Mouse (Mus musculus) bone marrow macrophage, adult 2 months (primary cell): Measurements from ENCODE around the gene Zfp580. TPM values are rescaled to one million over a fixed set of nuclear protein-coding genes. Genes with fewer than 3 reads are reported as not detected.
A peak's percentile ranks its signal among the peaks of the same experiment; 100 is the strongest.

Experiments
- H3K27ac ChIP-seq: 2 replicates; pipeline ENCODE4 v1.5.1; 2012; ENCODE audit warnings: low read depth, low read length; ENCODE audit not compliant: insufficient read depth
- H3K4me1 ChIP-seq: 2 replicates; pipeline ENCODE4 v1.6.1; 2012; ENCODE audit warnings: low read length; ENCODE audit not compliant: control insufficient read depth, insufficient read depth
- H3K4me3 ChIP-seq: 2 replicates; pipeline ENCODE4 v1.5.1; 2012; ENCODE audit warnings: mild to moderate bottlenecking, low read length, moderate library complexity; ENCODE audit not compliant: insufficient read depth
- CTCF ChIP-seq: IDR thresholded peaks from 2 replicates; pipeline ENCODE4 v1.5.1; 2012; ENCODE audit warnings: low read depth, mild to moderate bottlenecking, low read length, moderate library complexity
- POLR2A ChIP-seq: IDR thresholded peaks from 2 replicates; pipeline ENCODE4 v1.6.1; 2012; ENCODE audit warnings: mild to moderate bottlenecking, low read depth, low read length, borderline replicate concordance
- polyA plus RNA-seq: library from polyadenylated mRNA; stranded (reverse); fragments of >200 nt; gene quantifications from 2 replicates; pipeline ENCODE4 v1.2.4, GENCODE M21; 2012; ENCODE audit not compliant: missing spikeins, insufficient read depth, insufficient read length

The Zfp580 gene
- polyA plus RNA-seq, 1 experiment: 7.7 TPM

- no peak overlapping the region for H3K27ac ChIP-seq
Observed at GRCm38 (mm10) chr7:5099796-5100195, 48.5 kb downstream of the Zfp580 start.

DNA sequence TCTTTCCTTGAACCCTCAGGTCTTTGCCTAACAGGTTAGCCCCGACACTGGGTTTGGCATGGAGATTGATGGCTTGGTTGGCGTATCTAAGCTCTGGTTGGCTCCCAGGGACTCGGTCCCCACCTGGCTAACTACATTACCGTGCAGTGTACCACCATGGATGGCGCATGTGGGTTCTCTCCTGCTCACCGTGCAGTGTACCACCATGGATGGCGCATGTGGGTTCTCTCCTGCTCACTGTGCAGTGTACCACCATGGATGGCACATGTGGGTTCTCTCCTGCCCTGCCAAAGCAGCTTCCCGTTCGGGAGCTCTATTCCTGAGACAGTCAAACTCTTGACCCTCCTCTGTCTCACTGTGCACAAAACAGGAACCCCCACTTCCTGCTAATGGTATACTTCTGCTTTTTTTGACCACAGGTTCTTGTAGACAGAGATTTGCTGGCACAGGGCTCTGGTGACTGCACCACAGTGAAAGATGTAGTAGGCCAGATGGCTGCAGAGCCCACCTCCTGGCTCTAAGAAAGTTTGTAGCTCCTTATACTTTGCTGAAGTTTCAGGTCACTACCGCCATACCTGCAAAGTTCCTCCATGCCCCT lies 49.8 kb downstream of the Zfp580 start:
- TF ChIP-seq CTCF (no peak), POLR2A (no peak)
- Histone ChIP-seq H3K4me1 (peaks cover 39% of the 10 kb centered on the region), H3K27ac (peak overlapping the region; percentile 60), H3K4me3 (no peak overlapping the region)

More at GRCm38 (mm10) chr7:5099796-5100195, 48.5 kb downstream of the Zfp580 start:
- H3K4me1 ChIP-seq: peaks cover 37% of the 10 kb centered on the region
- no peak overlapping the region for H3K4me3 ChIP-seq
- no peak for TF ChIP-seq POLR2A
- TF ChIP-seq CTCF: no peak

- H3K4me1 ChIP-seq: peaks cover 39% of the 10 kb centered on the region
- no peak overlapping the region for H3K27ac ChIP-seq
- no peak overlapping the region for H3K4me3 ChIP-seq
- TF ChIP-seq POLR2A (no peak), CTCF (no peak)
Observed at GRCm38 (mm10) chr7:5102564-5102963, 51.2 kb downstream of the Zfp580 start.

Other genes with a start within 250 kb of the Zfp580 start
- 109 and 131 TPM in 2 replicates for gene Ube2s, start 238.9 kb upstream of the Zfp580 start, polyA plus RNA-seq
- gene Shisa7, start 206.8 kb upstream of the Zfp580 start, polyA plus RNA-seq: not detected in 2 replicates
- 20.4 and 21.2 TPM in 2 replicates for gene Isoc2b, start 181.3 kb upstream of the Zfp580 start, polyA plus RNA-seq
- gene Isoc2a, start 174.4 kb upstream of the Zfp580 start, polyA plus RNA-seq: 15.5 and 16.4 TPM in 2 replicates
- gene Gm36210, start 145.0 kb upstream of the Zfp580 start, polyA plus RNA-seq: not detected in 2 replicates
- gene Zfp628, start 136.3 kb upstream of the Zfp580 start, polyA plus RNA-seq: 7.1 and 8.7 TPM in 2 replicates
- 0.78 and 1.6 TPM in 2 replicates for gene Nat14, start 129.5 kb upstream of the Zfp580 start, polyA plus RNA-seq
- gene Ssc5d, start 125.8 kb upstream of the Zfp580 start, polyA plus RNA-seq: 0.24 TPM in 1 of 2 replicates, not detected in the other
- 0.58 TPM in 1 of 2 replicates, not detected in the other for gene Sbk2, start 87.1 kb upstream of the Zfp580 start, polyA plus RNA-seq
- gene Sbk3, start 80.4 kb upstream of the Zfp580 start, polyA plus RNA-seq: not detected in 2 replicates
- gene Zfp579, start 55.4 kb upstream of the Zfp580 start, polyA plus RNA-seq: 33.6 and 34.6 TPM in 2 replicates
- gene Zfp524, start 37.1 kb upstream of the Zfp580 start, polyA plus RNA-seq: 32.9 and 36.4 TPM in 2 replicates
- gene Fiz1, start 36.8 kb upstream of the Zfp580 start, polyA plus RNA-seq: 20.5 and 23.6 TPM in 2 replicates
- not detected in 2 replicates for gene Gm44973, start 36.0 kb upstream of the Zfp580 start, polyA plus RNA-seq
- 19.8 and 30.1 TPM in 2 replicates for gene Zfp865, start 31.2 kb upstream of the Zfp580 start, polyA plus RNA-seq
- 0.43 and 0.61 TPM in 2 replicates for gene Ccdc106, start 31.0 kb upstream of the Zfp580 start, polyA plus RNA-seq
- gene 4632433K11Rik, start 17.4 kb upstream of the Zfp580 start, polyA plus RNA-seq: not detected in 2 replicates
- 2.6 and 3.8 TPM in 2 replicates for gene Zfp784, start 13.1 kb upstream of the Zfp580 start, polyA plus RNA-seq
- 151 and 160 TPM in 2 replicates for gene U2af2, start 10.6 kb downstream of the Zfp580 start, polyA plus RNA-seq
- 198 and 202 TPM in 2 replicates for gene Epn1, start 28.7 kb downstream of the Zfp580 start, polyA plus RNA-seq
- not detected in 2 replicates for gene Rfpl4, start 65.4 kb downstream of the Zfp580 start, polyA plus RNA-seq
- 1.1 TPM in 1 of 2 replicates, not detected in the other for gene Rasl2-9, start 74.4 kb downstream of the Zfp580 start, polyA plus RNA-seq
- gene Vmn1r55, start 98.1 kb downstream of the Zfp580 start, polyA plus RNA-seq: 0.17 TPM in 1 of 2 replicates, not detected in the other
- gene Vmn1r56, start 145.2 kb downstream of the Zfp580 start, polyA plus RNA-seq: not detected in 2 replicates
- gene Vmn1r57, start 167.0 kb downstream of the Zfp580 start, polyA plus RNA-seq: not detected in 2 replicates